Comparison of ENCODE assay signal across 14 mouse cellular contexts in the genomic region with DNA sequence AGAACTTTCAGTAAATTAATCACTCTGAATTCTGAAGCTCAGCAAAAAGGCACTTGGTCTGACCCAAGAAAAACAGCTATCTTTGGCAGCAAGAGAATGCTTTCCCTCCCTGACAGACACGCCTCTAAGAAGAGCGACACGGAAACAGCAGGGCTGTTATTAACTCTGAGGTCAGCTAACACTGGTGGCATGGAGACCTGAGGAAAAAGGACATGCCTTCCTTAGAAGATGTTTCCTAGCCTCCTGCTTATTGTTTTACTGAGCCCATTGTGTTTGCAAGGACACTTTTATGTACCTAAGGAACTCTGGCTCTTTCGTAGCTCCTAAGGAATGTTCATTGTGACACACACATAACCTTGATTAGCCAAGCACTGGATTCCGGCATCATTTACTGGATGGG.
DNase-seq lines count a peak whose midpoint lies in the region; ATAC-seq and TF ChIP-seq lines count a peak whose summit lies in the region.
"Had no signal": no experiment of that assay in that cellular context is flagged by ENCODE, and none has a peak within 500 bp of the region (broad histone marks: within the 10 kb centered on the region; RNA-seq: fewer than 3 reads in every experiment).

No protein-coding gene starts in this region.

- H3K9me3 ChIP-seq in heart, embryonic 10.5 days, result no peaks in the 10 kb centered on the region
- no peaks in the 10 kb centered on the region for H3K9me3 ChIP-seq in heart, postnatal 0 days (replicated peaks; ENCODE audit: control insufficient read depth, low read length)
- no peaks in the 10 kb centered on the region for H3K9me3 ChIP-seq in forebrain, embryonic 13.5 days (replicated peaks)
- H3K9me3 ChIP-seq: hindbrain, embryonic 15.5 days; limb, embryonic 13.5 days; midbrain, embryonic 12.5 days had no signal

- WGBS in heart, adult 2 months, result 25% methylated on average over 5 of the region's 5 CpGs
- 55% methylated on average over 5 of the region's 5 CpGs for WGBS in heart, embryonic 10.5 days
- WGBS in heart, postnatal 0 days, result 31% methylated on average over 5 of the region's 5 CpGs
- 80% methylated on average over 5 of the region's 5 CpGs for WGBS in forebrain, embryonic 13.5 days

- peak overlapping the region; percentile 35; the same call in 1 of the 2 replicates for H3K4me2 ChIP-seq in heart, postnatal 0 days (ENCODE audit: low read depth, low read length)
- no peak overlapping the region for H3K4me2 ChIP-seq in forebrain, embryonic 13.5 days
- H3K4me2 ChIP-seq: hindbrain, embryonic 15.5 days; limb, embryonic 13.5 days; midbrain, embryonic 12.5 days had no signal

- peak; percentile 64 for ATAC-seq in heart, postnatal 0 days (ENCODE audit: insufficient read depth, low read depth)
- no peak for ATAC-seq in forebrain, embryonic 13.5 days
- ATAC-seq: liver, postnatal 0 days had no signal

- H3K27ac ChIP-seq in heart, adult 2 months, result peak overlapping the region; percentile 65
- H3K27ac ChIP-seq in heart, embryonic 10.5 days, result no peak overlapping the region
- H3K27ac ChIP-seq in heart, postnatal 0 days (ENCODE audit: low read depth), result peak overlapping the region; percentile 74
- no peak overlapping the region for H3K27ac ChIP-seq in left cerebral cortex, adult 2 months
- H3K27ac ChIP-seq in forebrain, embryonic 13.5 days, result no peak overlapping the region
- H3K27ac ChIP-seq: hindbrain, embryonic 15.5 days; limb, embryonic 13.5 days; midbrain, embryonic 12.5 days had no signal

- peaks cover 2% of the 10 kb centered on the region for H3K4me1 ChIP-seq in heart, adult 2 months (ENCODE audit: control insufficient read depth, insufficient read depth, low read length)
- H3K4me1 ChIP-seq in heart, embryonic 10.5 days, result peaks cover 7% of the 10 kb centered on the region; the same call in 1 of the 2 replicates
- 0 out of 2 replicates have a peak, but pooled peaks cover 5% of the 10 kb centered on the region for H3K4me1 ChIP-seq in heart, postnatal 0 days (ENCODE audit: control insufficient read depth, insufficient read depth)
- no peaks in the 10 kb centered on the region for H3K4me1 ChIP-seq in forebrain, embryonic 13.5 days
- H3K4me1 ChIP-seq: hindbrain, embryonic 15.5 days; limb, embryonic 13.5 days; midbrain, embryonic 12.5 days had no signal

- peak overlapping the region; percentile 29 for H3K4me3 ChIP-seq in heart, adult 2 months
- H3K4me3 ChIP-seq in heart, embryonic 10.5 days, result no peak overlapping the region
- 0 out of 2 replicates have a peak overlapping the region, but pooled peaks have one; percentile 7 for H3K4me3 ChIP-seq in heart, postnatal 0 days (ENCODE audit: low read depth, low read length)
- H3K4me3 ChIP-seq in left cerebral cortex, adult 2 months, result no peak overlapping the region
- H3K4me3 ChIP-seq in forebrain, embryonic 13.5 days, result no peak overlapping the region
- H3K4me3 ChIP-seq: hindbrain, embryonic 15.5 days; limb, embryonic 13.5 days; midbrain, embryonic 12.5 days had no signal

- H3K36me3 ChIP-seq in heart, adult 2 months (ENCODE audit: control insufficient read depth, insufficient read depth, low read length), result no peaks in the 10 kb centered on the region
- H3K36me3 ChIP-seq in heart, embryonic 10.5 days, result no peaks in the 10 kb centered on the region
- no peaks in the 10 kb centered on the region for H3K36me3 ChIP-seq in heart, postnatal 0 days (replicated peaks; ENCODE audit: control insufficient read depth, insufficient read depth, low read length)
- H3K36me3 ChIP-seq in forebrain, embryonic 13.5 days (ENCODE audit: poor library complexity, severe bottlenecking), result no peaks in the 10 kb centered on the region
- H3K36me3 ChIP-seq: hindbrain, embryonic 15.5 days; limb, embryonic 13.5 days; midbrain, embryonic 12.5 days had no signal

- no peaks in the 10 kb centered on the region for H3K79me2 ChIP-seq in heart, adult 2 months (replicated peaks; ENCODE audit: control insufficient read depth, insufficient read depth, low read length)

- 0 out of 2 replicates have a peak, but pooled peaks have one; percentile 58 for TF ChIP-seq EP300 in heart, adult 2 months (IDR thresholded peaks at IDR 0.05; ENCODE audit: insufficient read depth, low read depth, low read length)
- peak; percentile 46; the same call in 1 of the 2 replicates for TF ChIP-seq EP300 in heart, postnatal 0 days (IDR thresholded peaks at IDR 0.05; ENCODE audit: low read depth)

- intact Hi-C loops in heart, adult 2 months (cut with DNase I), result loop anchor here (5.0 kb wide), 3 partner anchors 42 to 527 kb away; no protein-coding TSS in a partner anchor
- intact Hi-C loops in left cerebral cortex, adult 2 months (cut with DNase I), result no loop called here

- no peaks in the 10 kb centered on the region for H3K27me3 ChIP-seq in heart, adult 2 months (ENCODE audit: control insufficient read depth, insufficient read depth, low read length)
- no peaks in the 10 kb centered on the region for H3K27me3 ChIP-seq in heart, embryonic 10.5 days (ENCODE audit: insufficient read depth, poor library complexity, severe bottlenecking)
- no peaks in the 10 kb centered on the region for H3K27me3 ChIP-seq in heart, postnatal 0 days (ENCODE audit: control insufficient read depth, insufficient read depth, low read length)
- H3K27me3 ChIP-seq in forebrain, embryonic 13.5 days, result no peaks in the 10 kb centered on the region
- H3K27me3 ChIP-seq: CH12.LX; hindbrain, embryonic 15.5 days; limb, embryonic 13.5 days; midbrain, embryonic 12.5 days had no signal

- no peak overlapping the region for H3K9ac ChIP-seq in heart, adult 2 months (ENCODE audit: low read depth, low read length)
- no peak overlapping the region for H3K9ac ChIP-seq in heart, postnatal 0 days (replicated peaks; ENCODE audit: low read depth, low read length)
- H3K9ac ChIP-seq in forebrain, embryonic 13.5 days, result no peak overlapping the region
- H3K9ac ChIP-seq: hindbrain, embryonic 15.5 days; limb, embryonic 13.5 days; liver, postnatal 0 days; midbrain, embryonic 12.5 days had no signal

- DNase-seq in heart, adult 2 months, result peak in 1 of 2 experiments; percentile 27
- DNase-seq in heart, embryonic 10.5 days (ENCODE audit: low spot score), result no peak
- DNase-seq in heart, adult 8-10 months (ENCODE audit: low spot score), result peak; percentile 41
- peak; percentile 63 for DNase-seq in heart, postnatal 0 days (ENCODE audit: low spot score)
- peak; percentile 28 for DNase-seq in kidney, postnatal 10 days
- no peak for DNase-seq in left cerebral cortex, adult 2 months (ENCODE audit: extremely low spot score in 1 of 2, low spot score in 2 of 2)
- DNase-seq: cerebellum, adult 11 months; layer of hippocampus, postnatal 36 days; liver, postnatal 0 days had no signal

- peak; percentile 32; the same call in 1 of the 2 replicates for TF ChIP-seq POLR2A in heart, adult 2 months (IDR thresholded peaks at IDR 0.05; ENCODE audit: insufficient read depth, low read depth, low read length)

- TF ChIP-seq CTCF in heart, adult 2 months (IDR thresholded peaks at IDR 0.05), result no peak
- no peak for TF ChIP-seq CTCF in heart, postnatal 0 days (IDR thresholded peaks at IDR 0.05; ENCODE audit: low read depth)
- TF ChIP-seq CTCF in left cerebral cortex, adult 2 months (IDR thresholded peaks at IDR 0.05), result no peak

Comparison
In these comparisons a context has a peak if more than half of its experiments do, and no peak if none do; other contexts are left out.
1. DNase-seq: peak in heart, adult 8-10 months (single experiment), heart, postnatal 0 days (single experiment) and kidney, postnatal 10 days (single experiment); none in heart, embryonic 10.5 days (single experiment) and left cerebral cortex, adult 2 months (0 of 2).
2. H3K27ac ChIP-seq: peak in heart, adult 2 months (single experiment) and heart, postnatal 0 days (single experiment); none in heart, embryonic 10.5 days (single experiment), left cerebral cortex, adult 2 months (single experiment) and forebrain, embryonic 13.5 days (single experiment).
3. H3K4me3 ChIP-seq: peak in heart, adult 2 months (single experiment) and heart, postnatal 0 days (single experiment); none in heart, embryonic 10.5 days (single experiment), left cerebral cortex, adult 2 months (single experiment) and forebrain, embryonic 13.5 days (single experiment).